Mouse (Mus musculus) R1 (cell line): Measurements from ENCODE around the gene Slc6a17.

Experiments
- DNase-seq: peaks from one replicate; pipeline ENCODE4 v3.0.0-alpha.2; 2018; ENCODE audit warnings: low read depth, low spot score

The Slc6a17 gene

GRCm38 (mm10) chr3:107517631-107518108 lies at the start of gene Slc6a17:
Gene Slc6a17 (minus strand): TSS chr3:107518018.
- DNase-seq = peak; percentile 51

DNA sequence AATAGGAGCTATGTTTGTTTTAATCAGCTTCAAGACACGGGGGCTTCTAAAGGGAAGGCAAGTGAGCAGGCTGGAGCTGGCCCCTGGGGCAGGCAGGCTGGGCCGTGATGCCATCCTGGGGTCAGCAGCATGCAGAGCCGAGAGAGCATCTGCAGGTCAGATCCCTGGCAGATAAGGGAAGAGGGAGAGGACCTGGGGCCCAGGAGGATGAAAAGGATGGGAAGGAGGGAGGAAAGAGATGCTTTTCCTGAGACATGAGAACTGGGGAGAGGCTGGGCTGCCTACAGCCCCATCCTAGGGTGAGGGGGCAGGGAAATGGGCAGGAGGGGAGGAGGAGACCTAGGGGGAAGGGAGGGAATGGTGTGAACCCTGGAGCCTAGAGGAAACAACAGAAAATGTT lies 47.5 kb upstream of the Slc6a17 start:
- DNase-seq = no peak

GRCm38 (mm10) chr3:107563880-107564279 lies 46.1 kb upstream of the Slc6a17 start:
- DNase-seq = no peak

DNA sequence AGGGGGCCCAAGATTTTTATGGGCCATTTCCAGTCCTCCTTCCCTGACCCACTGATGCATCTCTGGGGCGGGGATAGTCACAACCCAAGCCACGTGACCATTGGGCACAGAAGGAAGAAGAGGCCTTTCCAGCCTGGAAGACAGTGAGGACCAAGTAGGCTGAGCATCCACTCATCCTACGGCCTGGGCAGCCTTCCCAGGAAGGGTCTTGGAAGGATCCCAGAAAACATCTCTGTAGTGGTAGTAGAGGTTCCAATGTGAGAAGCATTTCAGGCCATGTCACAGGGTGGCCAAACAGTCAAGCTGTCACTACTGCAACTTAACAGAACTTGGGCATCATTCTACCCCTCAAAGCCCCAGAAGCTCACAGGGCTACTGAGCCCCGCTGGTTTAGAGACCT lies 44.8 kb upstream of the Slc6a17 start:
- no peak for DNase-seq

DNA sequence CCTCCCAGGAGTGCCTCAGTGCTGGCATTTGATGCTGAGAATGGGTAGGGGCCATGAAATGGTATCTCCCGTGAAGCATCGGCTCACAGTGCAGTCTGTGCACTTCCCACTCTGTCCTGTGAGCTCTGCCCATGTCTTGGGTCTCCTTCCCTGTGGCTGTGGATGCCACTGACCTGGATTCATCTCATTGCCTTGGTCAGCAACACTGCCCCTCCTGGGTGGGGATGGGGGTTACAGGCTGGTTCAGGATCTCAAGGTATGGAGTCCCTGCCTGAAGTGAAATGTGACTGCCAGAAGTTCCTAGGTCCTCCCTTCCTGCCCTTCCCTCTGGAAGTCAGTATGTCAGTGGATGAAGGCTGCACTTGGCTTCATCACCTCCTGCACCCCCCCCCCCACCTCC lies 44.3 kb upstream of the Slc6a17 start:
- no peak for DNase-seq

DNA sequence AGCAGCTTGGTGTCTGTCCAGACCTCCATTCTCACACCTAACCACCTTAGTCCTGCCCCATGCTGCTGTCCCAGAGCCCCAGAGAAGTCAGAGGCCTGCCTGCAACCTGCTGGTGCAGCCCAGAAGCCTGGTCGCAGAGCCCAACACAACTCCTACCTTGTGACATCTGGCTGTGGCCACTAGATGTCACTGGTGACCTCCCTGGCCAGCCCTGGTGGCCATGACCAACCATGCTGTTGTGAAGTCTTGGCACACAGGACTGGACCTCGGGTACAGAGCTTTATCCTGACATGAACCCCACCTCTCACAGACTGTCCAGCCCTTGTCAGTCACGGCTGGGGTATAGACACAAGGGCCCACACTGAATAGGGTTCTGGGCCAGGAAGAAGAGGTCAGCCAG lies 41.4 kb upstream of the Slc6a17 start:
- peak; percentile 10 for DNase-seq

DNA sequence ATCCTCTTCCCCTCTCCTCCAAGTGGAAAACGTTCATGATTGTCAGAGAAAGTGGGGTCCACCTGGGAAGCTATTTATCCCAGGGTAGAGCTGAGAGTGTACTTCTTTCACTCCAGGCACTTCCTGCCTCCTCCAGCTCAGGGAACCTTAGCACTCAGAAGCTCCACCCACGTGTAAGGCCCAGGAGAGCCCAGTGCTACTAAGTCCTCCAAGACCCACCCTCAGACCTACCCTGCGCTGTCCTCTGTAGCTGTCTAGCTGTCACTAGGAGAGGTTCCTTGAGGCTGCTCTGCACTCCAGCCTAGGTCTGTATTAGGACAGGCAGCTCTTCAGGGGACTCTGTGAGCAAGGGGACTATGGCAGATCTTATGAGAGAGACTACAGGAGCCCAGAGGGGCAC lies 40.9 kb upstream of the Slc6a17 start:
- no peak for DNase-seq

DNA sequence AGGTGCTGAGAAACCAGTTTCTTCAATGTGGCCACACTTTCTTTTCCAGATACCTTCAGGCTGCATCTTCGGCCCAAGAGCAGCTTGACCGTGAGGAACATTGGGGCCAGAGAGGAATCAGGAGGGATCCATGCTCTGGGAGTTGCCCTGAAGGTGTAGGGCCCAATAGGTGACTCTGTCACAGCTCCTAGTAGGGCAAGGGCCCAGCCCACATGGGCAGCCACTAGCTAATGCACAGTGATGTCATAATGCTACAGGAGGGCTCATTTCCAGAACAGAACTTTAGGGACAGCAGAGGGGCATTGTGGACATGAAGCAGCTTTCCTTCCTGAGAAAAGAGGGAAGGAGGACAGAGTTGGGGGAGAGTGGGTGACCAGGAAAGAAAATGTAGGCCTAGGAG lies 37.0 kb upstream of the Slc6a17 start, which contains the start of gene Ubl4b:
Gene Ubl4b, minus strand, starts transcription at position 232 of the 400 bp plus-strand sequence.
- no peak for DNase-seq

- DNase-seq = peak; percentile 71
These were observed 32.7 kb upstream of the Slc6a17 start for GRCm38 (mm10) chr3:107550409-107551049.

DNA sequence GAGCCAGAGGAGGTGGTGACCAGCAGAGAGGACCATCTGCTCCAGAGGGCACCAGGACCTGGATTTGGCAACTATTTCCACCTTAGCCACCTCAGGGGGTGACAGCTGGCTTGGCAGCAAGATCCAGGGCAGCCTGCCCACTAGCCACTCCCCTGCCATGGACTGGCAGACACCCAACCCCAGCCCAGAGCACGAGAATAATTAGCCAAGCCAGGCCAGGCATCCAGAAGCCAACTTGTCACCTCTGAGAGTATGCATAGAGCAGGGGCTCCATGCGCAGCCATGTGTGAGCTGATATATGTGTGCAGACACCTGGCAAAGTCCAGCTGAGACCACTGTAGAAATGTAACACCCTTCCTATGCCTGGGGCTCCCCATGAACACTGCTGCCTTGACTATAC lies 29.1 kb upstream of the Slc6a17 start:
- no peak for DNase-seq

GRCm38 (mm10) chr3:107545716-107546412 lies 28.0 kb upstream of the Slc6a17 start:
- no peak for DNase-seq

GRCm38 (mm10) chr3:107545278-107545677 lies 27.5 kb upstream of the Slc6a17 start:
- DNase-seq = no peak

DNA sequence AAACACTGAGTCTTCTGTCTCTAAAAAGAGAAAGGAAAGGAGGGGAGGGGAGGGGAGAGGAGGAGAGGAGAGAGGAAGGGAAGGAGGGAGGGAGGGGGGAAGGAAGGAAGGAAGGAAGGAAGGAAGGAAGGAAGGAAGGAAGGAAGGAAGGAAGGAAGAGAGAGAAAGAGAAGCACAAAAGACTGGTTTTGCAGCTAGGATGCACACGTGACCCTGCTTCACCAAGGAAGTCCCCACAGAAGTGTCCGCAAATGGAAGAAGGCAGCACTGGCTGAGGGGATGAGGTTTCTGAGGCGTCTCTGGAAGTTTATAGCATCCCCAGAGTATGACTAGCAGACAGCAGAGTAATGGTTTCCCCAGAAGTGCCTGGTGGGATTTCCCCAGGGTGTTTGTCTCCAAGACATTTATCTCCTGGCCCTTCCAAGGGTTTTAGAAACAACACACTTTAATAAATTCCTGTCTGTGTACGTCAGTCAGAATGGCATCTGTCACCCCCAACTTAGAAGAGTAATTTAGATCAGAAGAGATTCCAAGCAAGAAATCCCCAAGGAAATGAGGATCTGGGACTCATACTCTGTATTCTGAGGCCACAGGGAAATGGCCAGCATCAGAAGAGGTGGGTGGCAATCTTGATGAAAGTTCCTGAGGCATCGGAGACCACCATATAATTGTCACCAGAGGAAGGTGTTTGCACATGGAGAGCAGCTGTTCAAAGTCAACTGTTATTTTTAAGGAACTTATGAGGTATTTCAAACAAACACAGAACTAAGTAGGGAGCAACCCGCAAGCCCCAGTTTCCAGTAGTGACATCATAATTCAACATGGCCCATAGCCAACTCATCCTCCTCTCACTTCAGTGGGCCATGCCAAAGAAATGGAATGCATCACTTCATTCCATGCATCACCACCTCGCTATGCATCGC lies 25.6 kb upstream of the Slc6a17 start:
- DNase-seq = no peak

GRCm38 (mm10) chr3:107542584-107542983 lies 24.8 kb upstream of the Slc6a17 start:
- DNase-seq = no peak

DNA sequence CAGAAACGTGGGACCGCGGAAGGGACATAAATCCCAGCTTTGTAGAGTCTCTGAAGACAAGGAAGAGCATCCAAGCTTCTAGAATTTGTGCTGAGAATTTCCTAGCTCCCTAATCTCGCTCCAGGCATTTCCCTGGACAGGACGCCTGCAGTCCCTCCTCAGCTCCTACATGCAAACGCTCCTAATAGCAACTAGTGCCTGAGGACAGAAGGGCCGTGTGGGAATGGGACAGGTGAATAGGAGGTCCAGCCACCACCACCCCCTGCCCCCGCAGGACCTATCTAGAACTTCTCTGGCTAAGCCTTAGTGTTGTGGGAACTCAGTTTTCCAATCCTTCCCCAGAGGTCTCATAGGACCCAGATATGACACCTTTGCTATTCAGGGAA lies 19.7 kb upstream of the Slc6a17 start:
- DNase-seq = no peak

- DNase-seq = no peak
These were observed 19.1 kb upstream of the Slc6a17 start for GRCm38 (mm10) chr3:107536810-107537503.

- DNase-seq = no peak
These were observed 17.1 kb upstream of the Slc6a17 start for GRCm38 (mm10) chr3:107534951-107535350.

- DNase-seq = no peak
These were observed 15.7 kb upstream of the Slc6a17 start for GRCm38 (mm10) chr3:107533532-107533931.

DNA sequence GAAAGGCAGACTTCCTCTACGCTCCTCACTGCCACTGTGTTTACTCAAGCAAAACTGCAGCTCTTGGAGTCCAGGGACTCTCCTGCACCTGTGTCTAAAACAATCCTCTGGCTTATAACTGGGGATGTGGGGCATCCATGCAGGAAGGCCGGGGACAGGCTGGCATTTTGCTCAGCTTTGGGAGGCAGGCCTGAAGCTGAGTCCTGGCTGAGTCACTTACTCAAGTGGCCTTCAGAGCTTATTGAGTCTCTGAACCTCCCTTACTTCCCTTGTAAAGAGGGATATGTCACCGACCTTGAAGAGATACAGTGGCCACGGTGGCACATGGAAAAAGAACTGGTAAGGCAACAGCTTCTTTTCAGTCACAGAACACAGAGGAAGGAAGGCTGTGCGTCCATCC lies 12.8 kb upstream of the Slc6a17 start:
- DNase-seq = no peak

GRCm38 (mm10) chr3:107529182-107529581 lies 11.4 kb upstream of the Slc6a17 start:
- no peak for DNase-seq

DNA sequence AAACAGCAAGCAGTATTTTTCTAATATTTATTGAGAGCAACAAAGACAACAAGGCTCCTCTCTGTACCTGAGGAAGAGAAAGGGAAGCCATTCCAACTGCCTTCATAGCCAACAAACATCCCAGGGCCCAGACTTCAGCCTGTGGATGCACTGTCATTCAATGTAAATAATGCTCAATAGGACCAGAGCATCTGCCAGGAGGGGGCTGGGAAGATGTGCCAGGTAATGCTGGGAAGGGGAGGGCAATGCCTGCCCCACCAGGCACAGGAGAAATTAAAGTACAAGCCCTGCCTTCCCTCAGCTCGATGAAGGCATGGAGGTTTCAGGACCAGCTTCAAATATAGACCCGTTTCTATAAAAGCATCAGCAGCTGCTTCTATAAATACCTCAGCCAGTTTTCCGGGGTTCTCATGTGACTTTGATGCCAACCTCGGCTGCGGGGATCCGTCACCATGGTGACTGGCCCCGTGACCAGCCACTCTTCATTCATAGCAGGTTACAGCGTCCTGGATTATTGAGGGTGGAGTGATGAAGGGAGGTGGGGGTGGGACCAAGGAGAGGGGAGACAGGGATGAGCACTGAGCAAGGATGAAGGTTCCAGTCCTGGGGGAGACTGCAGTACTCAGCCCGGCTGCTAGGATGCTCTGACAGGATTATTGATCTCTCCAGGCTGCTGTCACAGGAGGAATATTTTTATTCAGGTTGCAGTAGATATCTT lies 10.7 kb upstream of the Slc6a17 start:
- no peak for DNase-seq
